Mouse (Mus musculus): ENCODE data around the gene Vps13d. TPM values are rescaled to one million over a fixed set of nuclear protein-coding genes. Genes with fewer than 3 reads are reported as not detected.

The Vps13d gene
- polyA plus RNA-seq, 1 experiment from 2014 or later = 6.6 TPM

GRCm38 (mm10) chr4:145013760-145014631 lies 180.8 kb downstream of the Vps13d start:
- Histone ChIP-seq H3K27me3 (replicated peaks) (no peaks in the 10 kb centered on the region), H3K4me3 (no peak overlapping the region), H3K36me3 (peaks cover 51% of the 10 kb centered on the region), H3K9me3 (no peaks in the 10 kb centered on the region), H3K27ac (replicated peaks) (no peak overlapping the region), H3K4me1 (peaks cover 43% of the 10 kb centered on the region), H3K9ac (0 out of 2 replicates have a peak overlapping the region, but pooled peaks have one; percentile 38), H3K4me2 (no peak overlapping the region)
- ATAC-seq (ENCODE audit: extremely low read depth, insufficient number of reproducible peaks, low FRiP score, low TSS enrichment) = no peak
- 73% methylated on average over 7 of the region's 7 CpGs for WGBS

GRCm38 (mm10) chr4:145013187-145013586 lies 181.6 kb downstream of the Vps13d start:
- Histone ChIP-seq H3K4me3 (no peak overlapping the region), H3K36me3 (peaks cover 43% of the 10 kb centered on the region), H3K4me2 (no peak overlapping the region), H3K9me3 (no peaks in the 10 kb centered on the region), H3K27me3 (replicated peaks) (no peaks in the 10 kb centered on the region), H3K4me1 (peaks cover 43% of the 10 kb centered on the region), H3K27ac (replicated peaks) (peak overlapping the region; percentile 50), H3K9ac (no peak overlapping the region)
- 78% methylated on average over 4 of the region's 4 CpGs for WGBS
- no peak for ATAC-seq (ENCODE audit: extremely low read depth, insufficient number of reproducible peaks, low FRiP score, low TSS enrichment)

GRCm38 (mm10) chr4:145011156-145011555 lies 183.6 kb downstream of the Vps13d start:
- H3K27ac ChIP-seq (replicated peaks) = no peak overlapping the region
- no peaks in the 10 kb centered on the region for H3K9me3 ChIP-seq
- WGBS = 73% methylated on average over 3 of the region's 3 CpGs
- peaks cover 28% of the 10 kb centered on the region for H3K36me3 ChIP-seq
- H3K9ac ChIP-seq = no peak overlapping the region
- H3K27me3 ChIP-seq (replicated peaks) = no peaks in the 10 kb centered on the region
- H3K4me2 ChIP-seq = no peak overlapping the region
- H3K4me1 ChIP-seq = peaks cover 44% of the 10 kb centered on the region
- no peak for ATAC-seq (ENCODE audit: extremely low read depth, insufficient number of reproducible peaks, low FRiP score, low TSS enrichment)
- H3K4me3 ChIP-seq = no peak overlapping the region

- no peak overlapping the region for H3K9ac ChIP-seq
- no peaks in the 10 kb centered on the region for H3K9me3 ChIP-seq
- ATAC-seq (ENCODE audit: extremely low read depth, insufficient number of reproducible peaks, low FRiP score, low TSS enrichment) = no peak
- 59% methylated on average over 7 of the region's 7 CpGs for WGBS
- no peak overlapping the region for H3K27ac ChIP-seq (replicated peaks)
- H3K4me1 ChIP-seq = peaks cover 56% of the 10 kb centered on the region
- H3K4me3 ChIP-seq = no peak overlapping the region
- H3K4me2 ChIP-seq = no peak overlapping the region
- peaks cover 19% of the 10 kb centered on the region for H3K36me3 ChIP-seq
- H3K27me3 ChIP-seq (replicated peaks) = no peaks in the 10 kb centered on the region
Measured at GRCm38 (mm10) chr4:145009934-145010333, 184.9 kb downstream of the Vps13d start.

GRCm38 (mm10) chr4:145009437-145009836 lies 185.4 kb downstream of the Vps13d start:
- ATAC-seq (ENCODE audit: extremely low read depth, insufficient number of reproducible peaks, low FRiP score, low TSS enrichment) = no peak
- no peak overlapping the region for H3K9ac ChIP-seq
- 42% methylated on average over 3 of the region's 3 CpGs for WGBS

GRCm38 (mm10) chr4:145005943-145006545 lies 188.8 kb downstream of the Vps13d start:
- no peak overlapping the region for H3K4me3 ChIP-seq
- peaks cover 6% of the 10 kb centered on the region; the same call in 1 of the 2 replicates for H3K36me3 ChIP-seq
- H3K9ac ChIP-seq = no peak overlapping the region
- WGBS = 90% methylated on average over 4 of the region's 4 CpGs
- H3K27ac ChIP-seq (replicated peaks) = no peak overlapping the region
- ATAC-seq (ENCODE audit: extremely low read depth, insufficient number of reproducible peaks, low FRiP score, low TSS enrichment) = no peak
- no peak overlapping the region for H3K4me2 ChIP-seq
- peaks cover 51% of the 10 kb centered on the region for H3K4me1 ChIP-seq
- H3K27me3 ChIP-seq (replicated peaks) = no peaks in the 10 kb centered on the region
- H3K9me3 ChIP-seq = no peaks in the 10 kb centered on the region

More at GRCm38 (mm10) chr4:145009437-145009836, 185.4 kb downstream of the Vps13d start:
- no peaks in the 10 kb centered on the region for H3K9me3 ChIP-seq
- H3K27ac ChIP-seq (replicated peaks) = no peak overlapping the region
- H3K4me1 ChIP-seq = peaks cover 59% of the 10 kb centered on the region
- no peak overlapping the region for H3K4me2 ChIP-seq
- H3K4me3 ChIP-seq = no peak overlapping the region
- peaks cover 17% of the 10 kb centered on the region; the same call in 1 of the 2 replicates for H3K36me3 ChIP-seq
- no peaks in the 10 kb centered on the region for H3K27me3 ChIP-seq (replicated peaks)

GRCm38 (mm10) chr4:145004176-145004575 lies 190.6 kb downstream of the Vps13d start:
- Histone ChIP-seq H3K27me3 (replicated peaks) (no peaks in the 10 kb centered on the region), H3K36me3 (peaks cover 6% of the 10 kb centered on the region; the same call in 1 of the 2 replicates), H3K27ac (replicated peaks) (no peak overlapping the region), H3K4me3 (no peak overlapping the region), H3K9me3 (no peaks in the 10 kb centered on the region), H3K9ac (no peak overlapping the region), H3K4me2 (no peak overlapping the region), H3K4me1 (peaks cover 51% of the 10 kb centered on the region)
- 78% methylated on average over 6 of the region's 6 CpGs for WGBS
- ATAC-seq (ENCODE audit: extremely low read depth, insufficient number of reproducible peaks, low FRiP score, low TSS enrichment) = no peak

- Histone ChIP-seq H3K27me3 (replicated peaks) (no peaks in the 10 kb centered on the region), H3K4me2 (no peak overlapping the region), H3K4me1 (peaks cover 63% of the 10 kb centered on the region), H3K9me3 (no peaks in the 10 kb centered on the region), H3K4me3 (no peak overlapping the region), H3K27ac (replicated peaks) (no peak overlapping the region), H3K36me3 (peaks cover 6% of the 10 kb centered on the region; the same call in 1 of the 2 replicates), H3K9ac (no peak overlapping the region)
- WGBS = 69% methylated on average over 1 of the region's 1 CpGs
- ATAC-seq (ENCODE audit: extremely low read depth, insufficient number of reproducible peaks, low FRiP score, low TSS enrichment) = no peak
Measured at GRCm38 (mm10) chr4:145002733-145003132, 192.1 kb downstream of the Vps13d start.

GRCm38 (mm10) chr4:144999903-145000382 lies 194.9 kb downstream of the Vps13d start:
- H3K36me3 ChIP-seq = peaks cover 3% of the 10 kb centered on the region; the same call in 1 of the 2 replicates
- H3K27me3 ChIP-seq (replicated peaks) = no peaks in the 10 kb centered on the region
- no peak overlapping the region for H3K4me3 ChIP-seq
- peak overlapping the region; percentile 92 for H3K27ac ChIP-seq (replicated peaks)
- WGBS = 23% methylated on average over 20 of the region's 20 CpGs
- peak; percentile 64 for ATAC-seq (ENCODE audit: extremely low read depth, insufficient number of reproducible peaks, low FRiP score, low TSS enrichment)
- peak overlapping the region; percentile 55; the same call in 1 of the 2 replicates for H3K9ac ChIP-seq
- peaks cover 74% of the 10 kb centered on the region for H3K4me1 ChIP-seq
- no peaks in the 10 kb centered on the region for H3K9me3 ChIP-seq
- peak overlapping the region; percentile 16; the same call in 1 of the 2 replicates for H3K4me2 ChIP-seq

GRCm38 (mm10) chr4:144999572-144999880 lies 195.3 kb downstream of the Vps13d start:
- WGBS = 32% methylated on average over 6 of the region's 6 CpGs
- Histone ChIP-seq H3K36me3 (peaks cover 4% of the 10 kb centered on the region; the same call in 1 of the 2 replicates), H3K4me3 (no peak overlapping the region), H3K27me3 (replicated peaks) (no peaks in the 10 kb centered on the region), H3K27ac (replicated peaks) (peak overlapping the region; percentile 92), H3K4me1 (peaks cover 70% of the 10 kb centered on the region), H3K9ac (peak overlapping the region; percentile 55; the same call in 1 of the 2 replicates), H3K9me3 (no peaks in the 10 kb centered on the region), H3K4me2 (peak overlapping the region; percentile 16; the same call in 1 of the 2 replicates)
- ATAC-seq (ENCODE audit: extremely low read depth, insufficient number of reproducible peaks, low FRiP score, low TSS enrichment) = no peak

- no peaks in the 10 kb centered on the region for H3K27me3 ChIP-seq (replicated peaks)
- no peak overlapping the region for H3K4me3 ChIP-seq
- no peaks in the 10 kb centered on the region for H3K9me3 ChIP-seq
- no peak overlapping the region for H3K4me2 ChIP-seq
- peak overlapping the region; percentile 55 for H3K9ac ChIP-seq
- H3K4me1 ChIP-seq = peaks cover 65% of the 10 kb centered on the region
- 73% methylated on average over 2 of the region's 2 CpGs for WGBS
- H3K36me3 ChIP-seq = peaks cover 10% of the 10 kb centered on the region; the same call in 1 of the 2 replicates
- ATAC-seq (ENCODE audit: extremely low read depth, insufficient number of reproducible peaks, low FRiP score, low TSS enrichment) = no peak
- H3K27ac ChIP-seq (replicated peaks) = peak overlapping the region; percentile 92
Measured at GRCm38 (mm10) chr4:144998808-144999571, 195.8 kb downstream of the Vps13d start.
